Mouse (Mus musculus): ENCODE data around the gene Esr1.
"Not testable (repeated sequence)": the region's sequence is repeated elsewhere in the genome, so short reads cannot be mapped to it uniquely, and the experiment has no call there.

Gene Esr1

DNA sequence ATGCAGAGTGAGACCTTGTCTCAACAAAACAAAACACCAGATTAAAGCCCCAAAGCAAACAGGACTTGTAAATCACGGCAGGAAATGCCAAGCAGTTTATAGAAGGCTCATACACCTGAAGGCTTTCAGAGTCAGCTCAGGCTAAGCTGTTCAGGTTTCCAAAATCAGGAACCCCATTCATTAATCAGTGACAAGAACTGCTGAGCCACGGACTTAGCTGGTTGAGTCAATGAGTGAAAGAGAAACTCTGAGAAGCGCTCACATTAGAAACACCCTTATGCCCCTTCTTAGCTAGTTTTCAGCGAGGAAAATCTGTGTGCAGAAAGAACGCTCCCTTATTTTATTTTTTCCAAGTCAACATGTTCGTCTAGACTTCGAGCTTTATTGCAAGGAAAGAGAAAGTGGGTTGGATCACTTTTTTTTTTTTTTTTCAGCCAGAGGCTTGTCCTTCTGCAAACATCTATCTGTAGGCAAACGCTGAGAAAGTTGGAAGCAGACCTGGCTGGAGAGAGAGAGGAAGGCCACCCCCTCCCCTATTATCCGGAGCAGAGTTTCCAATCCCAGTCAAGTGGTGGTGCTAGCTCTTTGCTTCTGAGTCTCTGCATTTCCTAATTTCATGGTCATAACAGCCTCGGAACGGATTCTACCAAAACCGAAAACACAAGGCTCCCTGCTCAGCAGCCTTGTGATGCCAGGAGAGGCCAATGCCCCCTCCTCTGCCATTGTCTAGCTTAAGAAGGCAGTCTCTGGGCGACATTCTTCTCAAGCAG lies at the start of gene Esr1:
Gene Esr1, plus strand, starts transcription at position 208 of the 770 bp plus-strand sequence.
- DNase-seq (ENCODE audit: low read depth, low spot score) = no peak

DNA sequence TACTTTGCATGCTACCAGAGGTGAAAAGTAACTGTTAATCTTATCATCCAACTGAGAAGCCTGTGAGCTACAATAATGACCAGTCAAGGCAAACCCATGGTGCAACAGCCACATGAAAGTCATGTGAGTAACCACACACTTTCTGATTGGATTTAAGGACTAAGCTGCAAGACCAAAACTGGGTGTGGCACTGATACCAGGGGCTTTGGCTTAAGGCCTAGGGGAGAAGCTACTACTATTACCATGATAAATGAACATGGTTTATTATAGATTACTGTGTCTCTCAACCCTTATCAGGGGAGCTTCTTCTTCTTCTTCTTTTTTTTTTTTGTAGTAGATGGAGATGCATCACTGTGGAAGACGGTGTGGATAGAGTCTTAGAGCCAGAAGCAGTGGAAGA lies 46.2 kb upstream of the Esr1 start:
- no peak for DNase-seq (ENCODE audit: low read depth, low spot score)

DNA sequence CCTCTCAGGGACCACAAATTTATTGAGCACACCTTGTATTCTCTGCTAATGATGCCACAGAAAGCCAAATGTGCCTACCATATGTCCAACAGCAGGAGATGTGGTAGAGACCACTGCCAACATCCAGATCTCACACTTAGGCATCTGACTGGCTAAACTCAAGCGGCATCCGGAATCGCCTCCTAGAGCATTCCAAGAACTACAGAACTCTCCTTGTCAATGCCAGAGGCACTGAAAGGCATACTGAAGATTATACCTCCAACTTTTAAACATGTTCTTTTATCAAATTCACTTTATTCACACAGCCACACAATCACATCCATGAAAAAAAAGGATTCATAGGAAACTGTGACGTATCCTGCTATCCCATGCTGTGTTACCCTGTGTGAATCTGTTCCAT lies 40.6 kb upstream of the Esr1 start:
- no peak for DNase-seq (ENCODE audit: low read depth, low spot score)

DNA sequence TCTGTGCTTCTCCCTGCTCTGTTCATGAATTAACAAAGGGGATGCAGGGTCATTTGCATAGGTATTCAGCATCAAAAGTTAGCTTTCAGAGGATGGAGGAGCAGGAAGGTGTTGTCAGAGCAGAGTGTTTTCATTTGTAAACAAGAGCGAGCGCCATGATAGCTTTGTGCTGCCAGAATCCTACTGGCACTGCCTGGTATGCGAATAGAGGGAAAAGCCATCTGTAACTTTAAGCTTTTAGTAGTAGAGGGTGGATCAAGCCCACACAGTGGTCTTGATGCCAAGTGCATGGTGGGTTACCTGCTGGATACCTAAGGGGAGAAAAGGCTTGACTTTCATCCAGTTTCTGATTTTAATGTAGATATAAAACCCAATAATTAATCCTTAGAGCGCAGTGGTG lies 40.1 kb upstream of the Esr1 start:
- DNase-seq (ENCODE audit: low read depth, low spot score) = no peak

DNA sequence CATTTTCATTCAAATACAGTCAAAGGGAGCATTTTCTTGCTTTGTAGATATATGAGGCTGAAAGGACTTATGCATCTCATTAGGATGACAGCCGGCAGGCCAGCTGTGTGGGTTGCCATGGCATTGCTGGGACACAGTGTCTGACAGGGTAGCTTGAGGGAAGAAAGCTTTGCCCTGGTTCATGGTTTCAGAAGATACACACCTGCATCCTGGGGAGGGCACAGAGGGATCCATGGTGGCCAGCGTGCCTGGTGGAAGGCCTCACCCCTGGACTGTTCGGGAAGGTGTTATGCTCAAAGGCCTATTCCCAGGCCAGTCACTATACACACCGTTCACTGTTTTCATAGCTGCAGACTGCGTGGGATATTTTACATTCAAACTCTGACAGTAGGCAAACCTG lies 29.5 kb upstream of the Esr1 start:
- DNase-seq (ENCODE audit: low read depth, low spot score) = no peak

DNA sequence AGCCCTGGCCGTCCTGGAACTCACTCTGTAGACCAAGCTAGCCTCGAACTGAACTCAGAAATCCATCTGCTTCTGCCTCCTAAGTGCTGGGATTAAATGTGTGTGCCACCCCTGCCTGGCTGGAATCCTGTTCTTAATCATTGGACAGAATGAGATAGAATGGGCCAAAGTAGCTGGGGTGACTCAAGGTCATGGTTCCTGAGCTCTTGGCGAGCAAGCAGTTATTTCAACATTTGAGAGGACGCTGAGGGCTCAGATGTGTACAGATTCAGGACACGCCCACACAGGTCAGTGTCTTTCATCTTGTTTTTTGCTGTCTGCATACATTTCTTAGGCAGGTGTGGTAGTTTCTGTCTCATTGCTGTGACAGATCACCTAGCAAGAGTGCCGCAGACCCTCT lies 24.7 kb upstream of the Esr1 start:
- no peak for DNase-seq (ENCODE audit: low read depth, low spot score)

DNA sequence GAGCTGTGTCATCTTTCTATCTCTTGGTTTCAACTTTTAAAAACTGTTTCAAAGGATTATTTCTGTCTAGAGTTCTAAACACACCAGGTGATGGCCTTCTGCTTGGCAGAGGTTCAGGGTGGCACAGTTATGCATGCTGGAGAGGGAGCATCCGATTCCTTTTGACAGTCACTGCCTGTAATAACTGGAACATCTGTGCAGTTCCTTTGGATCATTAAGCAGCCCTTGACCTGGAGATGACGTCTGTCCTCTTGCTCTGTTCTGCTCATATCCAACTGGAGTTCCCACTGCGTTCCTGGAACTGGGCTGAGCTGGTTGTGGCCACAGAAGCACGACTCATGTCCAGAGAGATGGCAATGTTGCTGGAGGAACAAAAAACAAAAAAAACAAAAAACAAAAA lies 21.8 kb upstream of the Esr1 start:
- no peak for DNase-seq (ENCODE audit: low read depth, low spot score)

DNA sequence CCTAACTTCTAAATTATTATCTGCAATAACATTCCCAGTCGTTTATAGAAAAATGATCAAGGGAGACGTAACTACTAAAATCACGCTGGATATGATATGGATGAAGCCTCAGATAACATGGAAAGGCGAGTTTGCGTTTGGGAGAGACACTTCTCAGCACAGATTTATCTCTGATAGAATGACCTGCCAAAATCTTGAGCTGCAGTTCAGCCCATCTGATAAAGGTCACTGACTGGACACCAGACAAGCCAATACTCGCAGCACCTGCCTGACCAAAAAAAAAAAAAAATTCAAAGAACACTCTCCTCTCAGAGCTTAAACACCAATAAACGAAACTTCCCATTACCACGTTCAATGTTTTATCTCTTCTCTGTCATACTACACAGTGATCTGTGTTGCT lies 20.4 kb upstream of the Esr1 start:
- DNase-seq (ENCODE audit: low read depth, low spot score) = no peak

DNA sequence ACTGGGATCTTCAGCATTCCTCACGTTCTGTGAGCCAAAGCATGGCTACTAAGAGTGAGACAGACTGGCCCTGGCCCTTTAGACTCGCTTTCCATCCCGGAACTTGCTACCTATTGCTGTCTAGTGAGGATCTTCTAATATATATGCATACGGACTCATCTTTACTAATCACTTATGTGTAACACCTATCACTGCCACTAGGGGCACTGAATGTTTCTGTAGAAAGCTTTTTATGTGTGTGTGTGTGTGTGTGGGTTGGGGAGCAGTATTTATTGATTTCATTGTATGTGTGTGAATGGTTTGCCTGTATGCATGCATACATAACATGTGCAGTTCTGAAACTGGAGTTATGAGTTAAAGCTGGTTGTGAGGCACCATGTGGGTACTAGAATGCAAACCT lies 17.6 kb upstream of the Esr1 start:
- no peak for DNase-seq (ENCODE audit: low read depth, low spot score)

DNA sequence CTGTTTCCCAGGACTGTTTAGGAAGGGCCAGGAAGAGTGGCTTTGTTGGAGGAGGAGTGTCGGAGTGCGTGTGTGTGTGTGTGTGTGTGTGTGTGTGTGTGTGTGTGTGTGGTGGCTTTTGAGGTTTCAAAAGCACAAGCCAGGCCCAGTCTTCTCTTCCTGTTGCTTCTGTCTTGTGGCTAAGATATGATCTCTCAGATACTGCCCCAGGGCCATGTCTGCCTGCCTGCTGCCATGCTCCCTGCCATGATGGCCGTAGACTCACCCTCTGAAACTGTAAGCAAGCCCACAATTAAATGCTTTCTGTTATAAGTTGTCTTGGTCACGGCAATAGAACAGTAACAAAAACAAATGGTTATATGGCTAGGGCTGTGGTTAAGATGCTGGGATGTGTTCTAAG lies 14.2 kb upstream of the Esr1 start:
- DNase-seq (ENCODE audit: low read depth, low spot score) = no peak

DNA sequence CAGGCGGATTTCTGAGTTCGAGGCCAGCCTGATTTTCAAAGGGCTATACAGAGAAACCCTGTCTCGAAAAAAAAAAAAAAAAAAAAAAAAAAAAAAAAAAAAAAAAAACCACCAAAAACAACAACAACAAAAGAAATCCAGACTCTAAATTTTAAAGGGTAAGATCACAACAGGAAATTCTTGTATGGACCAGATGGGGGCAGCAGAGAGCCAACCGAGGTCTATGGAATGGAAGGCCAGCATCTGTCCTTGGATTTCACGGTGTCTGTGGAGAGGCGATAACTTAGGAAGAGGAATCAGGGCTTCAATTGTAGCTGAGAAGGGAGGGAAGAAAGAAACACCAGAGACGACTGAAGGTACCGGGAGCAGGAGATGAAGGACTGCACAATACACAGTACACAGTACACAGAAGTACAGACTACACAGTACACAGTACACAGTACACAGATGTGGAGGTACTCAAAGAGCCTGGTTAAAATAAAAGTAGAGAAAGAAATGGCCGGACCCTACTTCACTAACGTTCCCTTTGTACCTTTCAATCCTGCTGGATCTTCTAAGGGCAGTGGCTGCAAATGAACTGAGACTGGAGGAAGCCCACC lies 13.1 kb upstream of the Esr1 start:
- peak; percentile 50 for DNase-seq (ENCODE audit: low read depth, low spot score)

DNA sequence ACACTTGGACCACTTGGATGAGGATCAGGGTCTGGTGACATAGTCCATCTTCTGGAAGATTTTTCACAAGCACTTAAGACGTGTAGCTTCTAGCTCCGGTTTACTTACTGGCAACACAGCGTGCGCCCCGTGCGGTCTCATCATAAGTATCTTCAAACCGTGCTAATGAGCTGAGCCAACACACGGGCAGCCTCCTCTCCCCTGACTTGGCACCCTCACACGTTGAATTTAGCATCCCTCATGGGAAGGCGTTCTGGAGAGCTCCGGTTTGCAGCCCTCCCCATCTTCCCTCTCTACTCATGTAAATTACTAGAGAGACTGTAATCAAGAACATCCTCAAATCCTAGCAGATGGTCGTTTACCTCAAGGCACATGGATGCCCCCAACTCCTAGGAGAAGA lies 12.5 kb upstream of the Esr1 start:
- DNase-seq (ENCODE audit: low read depth, low spot score) = no peak

DNA sequence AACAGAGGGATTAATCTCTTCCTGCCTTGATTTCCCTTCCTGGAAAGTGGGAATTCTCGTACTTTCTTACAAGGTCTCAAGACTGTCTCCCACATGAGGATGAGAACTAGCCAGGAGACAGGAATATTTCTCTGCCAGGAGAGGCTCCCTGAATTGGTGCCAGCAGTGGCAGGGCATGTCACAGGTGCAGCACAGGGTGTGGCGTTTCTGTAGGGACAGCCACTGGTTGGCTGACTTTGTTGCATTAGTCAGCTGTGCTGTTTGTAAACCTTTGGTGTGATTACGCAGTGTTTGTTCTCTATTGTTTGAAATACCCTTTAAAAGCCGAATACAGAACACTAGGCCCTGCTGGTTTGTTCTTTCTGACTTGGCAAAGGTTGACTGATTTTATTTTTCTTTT lies 11.8 kb upstream of the Esr1 start:
- DNase-seq (ENCODE audit: low read depth, low spot score) = no peak

DNA sequence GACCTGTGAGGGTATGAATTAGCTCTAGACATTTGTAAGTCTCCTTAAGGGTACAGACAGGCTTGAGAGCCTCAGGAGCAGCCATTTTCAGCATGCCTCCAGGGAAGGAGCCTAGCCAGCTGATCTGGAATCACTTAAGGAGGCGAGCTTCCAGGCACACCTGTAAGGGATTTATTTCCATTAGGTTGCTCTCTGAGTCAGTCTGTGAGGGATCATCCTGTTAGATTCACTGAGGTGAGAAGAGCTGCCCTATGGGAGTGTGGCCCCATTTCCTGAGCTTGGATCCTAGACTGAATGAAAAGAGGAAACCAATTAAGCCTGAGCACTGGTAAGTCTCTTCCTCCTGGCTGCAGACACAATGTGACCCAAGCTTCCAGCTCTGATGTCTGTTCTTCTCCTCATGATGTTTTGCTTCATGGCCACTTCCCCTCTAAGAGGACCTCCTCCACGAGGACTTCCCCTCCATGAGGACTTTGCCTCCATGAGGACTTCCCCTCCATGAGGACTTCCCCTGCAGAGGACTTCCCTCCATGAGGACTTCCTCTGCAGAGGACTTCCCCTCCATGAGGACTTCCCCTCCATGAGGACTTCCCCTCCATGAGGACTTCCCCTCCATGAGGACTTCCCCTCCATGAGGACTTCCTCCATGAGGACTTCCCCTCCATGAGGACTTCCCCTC lies 10.5 kb upstream of the Esr1 start:
- DNase-seq (ENCODE audit: low read depth, low spot score) = no peak

DNA sequence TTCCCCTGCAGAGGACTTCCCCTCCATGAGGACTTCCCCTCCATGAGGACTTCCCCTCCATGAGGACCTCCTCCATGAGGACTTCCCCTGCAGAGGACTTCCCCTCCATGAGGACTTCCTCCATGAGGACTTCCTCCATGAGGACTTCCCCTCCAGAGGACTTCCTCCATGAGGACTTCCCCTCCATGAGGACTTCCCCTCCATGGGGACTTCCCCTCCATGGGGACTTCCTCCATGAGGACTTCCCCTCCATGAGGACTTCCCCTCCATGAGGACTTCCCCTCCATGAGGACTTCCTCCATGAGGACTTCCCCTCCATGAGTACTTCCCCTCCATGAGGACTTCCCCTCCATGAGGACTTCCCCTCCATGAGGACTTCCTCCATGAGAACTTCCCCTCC lies 9.8 kb upstream of the Esr1 start:
- not testable (repeated sequence) for DNase-seq (ENCODE audit: low read depth, low spot score)

DNA sequence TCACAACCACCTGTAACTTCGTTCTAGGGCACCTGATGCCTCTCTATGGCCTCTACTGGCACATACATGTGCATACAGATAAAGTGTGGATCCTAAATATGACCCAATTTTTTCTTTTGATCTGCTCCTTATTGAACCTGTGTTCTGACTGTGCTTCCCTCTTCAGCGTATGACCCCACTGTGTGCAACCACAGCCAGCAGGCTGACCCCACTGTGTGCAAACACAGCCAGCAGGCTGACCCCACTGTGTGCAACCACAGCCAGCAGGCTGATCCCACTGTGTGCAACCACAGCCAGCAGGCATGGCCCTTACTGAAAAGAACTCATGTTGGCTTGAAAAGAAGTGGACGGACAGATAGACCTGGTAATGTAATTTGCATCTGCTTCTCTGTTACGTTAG lies 8.9 kb upstream of the Esr1 start:
- no peak for DNase-seq (ENCODE audit: low read depth, low spot score)

DNA sequence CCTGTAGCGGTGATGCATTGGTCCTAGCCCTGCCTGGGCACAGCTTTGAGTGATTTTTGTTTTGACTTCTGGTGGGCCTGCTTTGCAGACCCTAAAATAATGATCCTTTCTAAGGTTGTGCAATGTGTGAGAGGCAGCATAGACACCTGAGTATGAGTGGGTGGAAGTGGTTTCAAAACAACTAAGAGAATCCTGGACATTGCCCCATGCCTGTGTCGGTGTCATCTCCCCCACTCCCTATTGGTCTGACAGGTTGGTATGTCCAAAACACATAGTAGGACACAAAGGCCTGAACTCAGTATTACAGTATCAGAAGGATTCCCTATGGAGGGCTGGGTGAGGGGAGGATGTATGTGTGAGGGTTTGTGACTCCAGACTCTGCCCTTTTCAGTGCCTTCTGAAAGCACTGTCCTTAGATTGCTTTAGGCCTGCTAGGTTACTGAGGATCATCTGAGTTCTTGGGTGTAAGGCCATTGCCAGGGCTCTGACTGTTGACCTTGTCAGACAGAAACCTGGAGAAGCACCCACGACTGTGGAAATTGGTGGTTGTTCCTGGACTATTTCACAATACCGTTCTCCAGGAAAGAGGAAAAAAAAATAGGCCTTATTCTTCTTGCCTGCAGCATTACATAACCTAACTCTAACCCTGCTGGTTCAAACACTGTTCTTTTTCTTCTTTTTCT lies 6.7 kb upstream of the Esr1 start:
- DNase-seq (ENCODE audit: low read depth, low spot score) = no peak

DNA sequence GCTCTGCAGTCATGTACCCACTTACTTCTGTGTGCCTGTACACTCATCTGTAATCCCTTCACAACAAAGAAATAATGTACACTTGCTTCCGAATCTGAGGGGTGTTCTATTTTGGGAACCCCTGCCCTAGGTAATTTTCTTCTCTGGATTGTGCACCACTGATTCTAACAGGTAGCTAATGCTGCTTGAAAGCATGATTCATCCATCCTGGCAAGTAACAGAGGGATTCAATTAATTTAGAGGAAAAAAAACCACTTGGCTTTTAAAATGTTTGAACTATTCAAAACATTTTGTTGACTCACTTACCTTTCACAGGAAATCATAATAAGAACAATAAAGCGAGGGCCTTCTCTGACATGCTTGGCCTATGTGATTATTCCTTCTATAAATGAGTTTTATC lies 1.2 kb upstream of the Esr1 start:
- DNase-seq (ENCODE audit: low read depth, low spot score) = no peak

DNA sequence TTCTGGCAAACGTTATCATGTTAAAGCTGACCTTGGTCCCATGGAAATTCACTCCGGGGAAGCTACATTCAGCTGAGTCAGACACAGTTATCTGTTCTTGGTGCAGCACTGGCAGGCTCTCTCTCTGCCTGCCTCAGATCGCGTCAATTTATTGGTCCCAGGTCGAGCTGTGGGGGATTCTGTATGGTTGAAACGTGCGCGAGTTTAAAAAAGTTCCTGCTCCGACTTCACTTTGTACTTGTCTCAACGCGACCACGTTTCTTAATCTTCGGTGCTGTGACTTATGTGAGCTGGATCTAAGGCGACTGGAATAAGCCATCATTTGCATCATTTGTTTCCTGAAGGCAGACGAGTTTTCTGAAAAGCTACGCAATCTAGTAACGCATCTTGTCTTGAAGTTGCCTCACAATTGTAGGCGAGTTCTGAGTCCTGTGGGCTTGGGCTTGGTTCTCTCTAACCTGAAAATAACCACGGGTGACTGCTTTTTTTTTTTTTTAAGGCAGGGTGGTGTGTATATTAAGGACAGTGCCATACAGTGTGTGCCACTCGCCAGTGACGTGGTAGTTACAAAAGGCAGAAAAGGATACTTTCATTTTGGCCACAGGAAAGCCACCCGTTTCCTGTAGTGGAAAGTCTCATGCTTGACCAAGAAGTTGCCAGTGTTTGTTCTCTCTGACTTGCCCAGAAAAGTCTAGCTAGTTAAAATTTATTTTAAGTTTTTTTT lies 1.1 kb downstream of the Esr1 start:
- no peak for DNase-seq (ENCODE audit: low read depth, low spot score)

DNA sequence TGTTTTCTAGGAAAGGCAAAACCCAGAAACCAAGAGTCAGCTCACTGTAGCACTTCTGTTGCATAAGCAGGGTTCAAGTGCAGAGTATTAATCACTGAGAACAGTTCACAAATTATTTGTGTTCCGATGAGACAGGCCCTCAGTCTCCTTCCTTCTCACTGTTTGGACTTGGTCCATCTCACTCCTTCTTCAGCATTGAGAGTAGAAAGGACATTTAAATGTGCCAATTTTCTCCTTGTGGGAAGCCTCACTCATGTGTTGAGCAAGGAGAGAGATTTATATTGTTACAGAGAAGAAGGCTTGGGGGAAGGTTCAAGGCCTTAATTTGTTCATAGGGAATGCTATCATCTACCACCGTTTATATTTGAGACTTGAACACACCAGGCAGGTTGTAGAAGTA lies 6.6 kb downstream of the Esr1 start:
- DNase-seq (ENCODE audit: low read depth, low spot score) = no peak

DNA sequence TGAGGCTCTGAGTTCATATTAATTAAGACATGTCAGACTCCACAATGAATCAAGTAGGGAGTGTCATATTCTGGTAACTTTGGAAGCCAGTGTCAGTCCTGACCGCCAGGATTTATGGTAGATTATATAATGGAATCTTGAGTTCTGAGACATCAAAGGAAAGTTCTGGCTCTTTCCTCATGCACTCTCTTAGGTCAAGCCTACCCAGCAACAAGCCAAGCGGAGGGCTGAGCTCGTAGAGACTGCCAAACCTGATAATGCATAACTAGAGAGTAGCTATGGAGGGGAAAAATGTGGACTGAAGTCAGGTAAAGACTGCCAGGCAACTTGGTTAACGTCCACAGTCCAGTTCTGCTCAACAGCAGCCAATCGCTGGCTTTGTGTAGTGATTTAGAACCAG lies 7.3 kb downstream of the Esr1 start:
- DNase-seq (ENCODE audit: low read depth, low spot score) = no peak

DNA sequence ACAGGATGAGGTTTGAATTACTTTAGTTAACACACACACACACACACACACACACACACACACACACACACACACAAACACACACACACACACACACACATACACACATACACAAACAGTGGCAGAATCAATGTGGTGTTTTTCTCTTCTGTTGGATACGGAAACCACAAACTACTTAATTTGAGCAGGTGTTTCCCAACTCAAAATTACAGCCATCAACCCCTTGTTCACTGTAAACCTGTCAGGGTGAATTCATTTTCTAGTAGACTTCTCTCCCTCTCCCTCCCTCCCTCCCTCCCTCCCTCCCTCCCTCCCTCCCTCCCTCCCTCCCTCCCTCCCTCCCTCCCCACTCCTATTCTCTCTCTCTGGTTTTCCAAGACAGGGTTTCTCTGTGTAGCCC lies 8.0 kb downstream of the Esr1 start:
- DNase-seq (ENCODE audit: low read depth, low spot score) = not testable (repeated sequence)
